Mouse (Mus musculus) heart, embryonic 12.5 days (tissue): ENCODE measurements at regions not wholly inside any gene's neighbourhood (a gene's known extent, or its start where the extent isn't known, plus 50 kb on each side); places are given as distances from the start of the nearest gene placed in this dataset. TPM values are rescaled to one million over a fixed set of nuclear protein-coding genes. Genes with fewer than 3 reads are reported as not detected.

Source experiments
- ATAC-seq: fragments of 200-750 bp; cut with Nextera tagmentation; 2 replicates; pipeline ENCODE4 v1.8.0; 2017; ENCODE audit warnings: moderate TSS enrichment, moderate library complexity; ENCODE audit not compliant: insufficient number of reproducible peaks, low FRiP score
- H3K27ac ChIP-seq: fragments of 300-500 bp; sonication (generic); 2 replicates; pipeline ENCODE4 v1.5.1; 2016; ENCODE audit warnings: mild to moderate bottlenecking, moderate library complexity; ENCODE audit not compliant: poor library complexity, severe bottlenecking
- H3K27me3 ChIP-seq: fragments of 300-500 bp; sonication (generic); replicated peaks from 2 replicates; pipeline ENCODE4 v1.6.1; 2016; ENCODE audit warnings: mild to moderate bottlenecking, moderate library complexity
- H3K36me3 ChIP-seq: fragments of 300-500 bp; sonication (generic); 2 replicates; pipeline ENCODE4 v1.6.1; 2016; ENCODE audit warnings: mild to moderate bottlenecking, moderate library complexity
- H3K4me1 ChIP-seq: fragments of 300-500 bp; sonication (generic); replicated peaks from 2 replicates; pipeline ENCODE4 v1.6.1; 2016; ENCODE audit warnings: mild to moderate bottlenecking
- H3K4me2 ChIP-seq: fragments of 300-500 bp; sonication (generic); 2 replicates; pipeline ENCODE4 v1.6.1; 2016; ENCODE audit warnings: mild to moderate bottlenecking, moderate library complexity
- H3K4me3 ChIP-seq: fragments of 300-500 bp; sonication (generic); 2 replicates; pipeline ENCODE4 v1.5.1; 2016; ENCODE audit warnings: mild to moderate bottlenecking
- H3K9ac ChIP-seq: fragments of 300-500 bp; sonication (generic); 2 replicates; pipeline ENCODE4 v1.6.1; 2016; ENCODE audit warnings: mild to moderate bottlenecking, moderate library complexity
- H3K9me3 ChIP-seq: fragments of 300-500 bp; sonication (generic); replicated peaks from 2 replicates; pipeline ENCODE4 v1.6.1; 2016; ENCODE audit warnings: mild to moderate bottlenecking, moderate library complexity
- WGBS: fragments of 180-500 bp; shearing (Covaris S2); methylation state at CpG from one replicate; pipeline ENCODE4 v1.1.7; 2016; 5-methylcytosine and 5-hydroxymethylcytosine counted together
- microRNA counts: library from miRNA; unstranded; fragments of <30 nt; microRNA quantifications from one replicate; lab custom pipeline; 2017
- microRNA-seq: library from miRNA; unstranded; fragments of <30 nt; microRNA quantifications from one replicate; pipeline ENCODE4, GENCODE M21; 2017

- Histone ChIP-seq H3K4me2 (no peak overlapping the region), H3K27ac (no peak overlapping the region), H3K36me3 (no peaks in the 10 kb centered on the region), H3K27me3 (no peaks in the 10 kb centered on the region), H3K4me3 (no peak overlapping the region), H3K9ac (no peak overlapping the region), H3K4me1 (no peaks in the 10 kb centered on the region), H3K9me3 (no peaks in the 10 kb centered on the region)
- 53% methylated on average over 7 of the region's 7 CpGs for WGBS
- no peak for ATAC-seq
Observed at GRCm38 (mm10) chr11:28649446-28649845, 65.3 kb upstream of the Ccdc85a start.

- H3K4me1 ChIP-seq, result no peaks in the 10 kb centered on the region
- H3K36me3 ChIP-seq, result no peaks in the 10 kb centered on the region
- H3K27ac ChIP-seq, result no peak overlapping the region
- no peaks in the 10 kb centered on the region for H3K9me3 ChIP-seq
- H3K9ac ChIP-seq, result no peak overlapping the region
- H3K27me3 ChIP-seq, result no peaks in the 10 kb centered on the region
- no peak overlapping the region for H3K4me3 ChIP-seq
- ATAC-seq, result no peak
- H3K4me2 ChIP-seq, result no peak overlapping the region
- 61% methylated on average over 3 of the region's 3 CpGs for WGBS
Observed at GRCm38 (mm10) chr11:28648916-28649315, 64.8 kb upstream of the Ccdc85a start.

GRCm38 (mm10) chr11:28639081-28639480, 55.0 kb upstream of the Ccdc85a start:
- Histone ChIP-seq H3K4me3 (no peak overlapping the region), H3K36me3 (no peaks in the 10 kb centered on the region), H3K27me3 (no peaks in the 10 kb centered on the region), H3K9me3 (no peaks in the 10 kb centered on the region), H3K27ac (no peak overlapping the region), H3K4me2 (no peak overlapping the region), H3K9ac (no peak overlapping the region), H3K4me1 (no peaks in the 10 kb centered on the region)
- WGBS, result 86% methylated on average over 1 of the region's 1 CpGs
- no peak for ATAC-seq

DNA sequence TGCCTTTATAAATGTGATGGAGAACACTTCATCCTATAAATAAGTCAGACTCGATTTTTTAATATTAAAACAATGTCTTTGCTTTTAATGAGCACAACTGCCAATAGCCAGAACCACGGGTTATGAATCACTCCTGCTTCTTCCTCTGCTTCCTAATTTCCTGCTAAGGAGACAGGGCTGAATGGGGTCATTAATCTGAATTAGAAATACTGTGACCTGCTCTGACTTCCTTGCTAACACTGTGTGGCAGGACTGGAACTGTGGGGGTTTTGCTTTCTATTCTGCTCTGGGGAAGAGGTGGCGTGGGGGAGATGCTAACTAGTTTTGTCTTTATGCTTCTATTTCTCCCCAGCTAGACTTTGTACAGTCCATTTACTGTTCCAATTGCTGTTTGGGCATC, 52.6 kb upstream of the Ccdc85a start:
- Histone ChIP-seq H3K9ac (no peak overlapping the region), H3K9me3 (no peaks in the 10 kb centered on the region), H3K36me3 (no peaks in the 10 kb centered on the region), H3K4me1 (no peaks in the 10 kb centered on the region), H3K4me2 (no peak overlapping the region), H3K4me3 (no peak overlapping the region), H3K27ac (no peak overlapping the region), H3K27me3 (no peaks in the 10 kb centered on the region)
- no peak for ATAC-seq
- WGBS, result 62% methylated on average over 3 of the region's 3 CpGs

MicroRNA genes in the stretch of these regions (microRNA counts, 519-probe panel; counts per million panel counts)
- microRNA mmu-miR-216a (lab: Ali Mortazavi, UCI) (not detected), microRNA mmu-miR-216b (lab: Ali Mortazavi, UCI) (not detected), microRNA mmu-miR-217 (lab: Ali Mortazavi, UCI) (not detected)

Small RNAs in the stretch of these regions (microRNA-seq; reads per million reads assigned to microRNA genes)
- not detected for gene Mir216a
- gene Mir216b, result not detected
- gene Mir216c, result not detected
- gene Mir217, result 1.9 reads per million
